Mouse (Mus musculus): Measurements from ENCODE around the gene Large2.

- no peak for TF ChIP-seq CTCF (IDR thresholded peaks at IDR 0.05; ENCODE audit: low read depth)
- no peak for TF ChIP-seq EP300 (IDR thresholded peaks at IDR 0.05; ENCODE audit: low read depth)
Measured at GRCm38 (mm10) chr2:92365568-92365967, 9.1 kb downstream of the Large2 start.

Data from liver, embryonic 14.5 days (tissue).